Mouse (Mus musculus) heart, postnatal 0 days (tissue): ENCODE measurements around the gene Ptpn13. TPM values are rescaled to one million over a fixed set of nuclear protein-coding genes. Genes with fewer than 3 reads are reported as not detected.

Source experiments
- ATAC-seq: fragments of 200-750 bp; cut with Nextera tagmentation; 2 replicates; pipeline ENCODE4 v1.8.0; 2017; ENCODE audit warnings: low read depth, moderate number of reproducible peaks, moderate library complexity; ENCODE audit not compliant: insufficient read depth
- DNase-seq: peaks from one replicate; pipeline ENCODE4 v3.0.0-alpha.2; 2016; ENCODE audit warnings: low spot score
- H3K27ac ChIP-seq: fragments of 300-500 bp; sonication (generic); 2 replicates; pipeline ENCODE4 v1.5.1; 2014; ENCODE audit warnings: low read depth, mild to moderate bottlenecking
- H3K27me3 ChIP-seq: fragments of 300-500 bp; sonication (generic); 2 replicates; pipeline ENCODE4 v1.6.1; 2014; ENCODE audit warnings: low read length, mixed read lengths; ENCODE audit not compliant: control insufficient read depth, insufficient read depth
- H3K36me3 ChIP-seq: fragments of 300-500 bp; sonication (generic); replicated peaks from 2 replicates; pipeline ENCODE4 v1.6.1; 2014; ENCODE audit warnings: low read length, mixed read lengths; ENCODE audit not compliant: control insufficient read depth, insufficient read depth
- H3K4me1 ChIP-seq: fragments of 300-500 bp; sonication (generic); 2 replicates; pipeline ENCODE4 v1.6.1; 2014; ENCODE audit warnings: antibody characterized with exemption; ENCODE audit not compliant: control insufficient read depth, insufficient read depth
- H3K4me2 ChIP-seq: fragments of 300-500 bp; sonication (generic); 2 replicates; pipeline ENCODE4 v1.6.1; 2014; ENCODE audit warnings: low read depth, mild to moderate bottlenecking, low read length, moderate library complexity
- H3K4me3 ChIP-seq: fragments of 300-500 bp; sonication (generic); 2 replicates; pipeline ENCODE4 v1.5.1; 2014; ENCODE audit warnings: low read depth, low read length
- H3K9ac ChIP-seq: fragments of 300-500 bp; sonication (generic); replicated peaks from 2 replicates; pipeline ENCODE4 v1.6.1; 2014; ENCODE audit warnings: low read depth, low read length, mixed read lengths
- H3K9me3 ChIP-seq: fragments of 300-500 bp; sonication (generic); replicated peaks from 2 replicates; pipeline ENCODE4 v1.6.1; 2016; ENCODE audit warnings: low read length; ENCODE audit not compliant: control insufficient read depth
- CTCF ChIP-seq: IDR thresholded peaks from 2 replicates; pipeline ENCODE4 v1.5.1; 2016; ENCODE audit warnings: antibody characterized with exemption, control low read depth, low read depth
- EP300 ChIP-seq: IDR thresholded peaks from 2 replicates; pipeline ENCODE4 v1.6.1; 2016; ENCODE audit warnings: antibody characterized with exemption, low read depth
- whole genome bisulfite sequencing: fragments of 180-500 bp; shearing (Covaris S2); extraction: QIAGEN DNeasy Blood & Tissue Kit; methylation state at CpG from one replicate; pipeline ENCODE4 v1.1.7; 2014; 5-methylcytosine and 5-hydroxymethylcytosine counted together
- polyA plus RNA-seq: library from polyadenylated mRNA; unstranded; fragments of >200 nt; fragmentation: Nextera tagmentation; extraction: Ambion mirVana; gene quantifications from 2 replicates; pipeline ENCODE4 v1.2.1, GENCODE M21; 2015
- total RNA-seq: library from RNA; depleted of rRNA; stranded (reverse); fragments of >200 nt; gene quantifications from 2 replicates; pipeline ENCODE4 v1.2.3, GENCODE M21; 2014; ENCODE audit warnings: low replicate concordance

The Ptpn13 gene
- total and polyA plus RNA-seq, 2 experiments from 2014 or later: 2.3 to 14.3 TPM

GRCm38 (mm10) chr5:103532841-103533390, 107.9 kb downstream of the Ptpn13 start:
- Histone ChIP-seq H3K4me2 (no peak overlapping the region), H3K27me3 (no peaks in the 10 kb centered on the region), H3K36me3 (peaks cover 10% of the 10 kb centered on the region), H3K4me1 (no peaks in the 10 kb centered on the region), H3K4me3 (no peak overlapping the region), H3K9ac (no peak overlapping the region), H3K27ac (no peak overlapping the region), H3K9me3 (no peaks in the 10 kb centered on the region)
- no peak for ATAC-seq
- TF ChIP-seq EP300: no peak
- 86% methylated on average over 11 of the region's 11 CpGs for WGBS
- no peak for DNase-seq

GRCm38 (mm10) chr5:103534454-103534853, 109.5 kb downstream of the Ptpn13 start:
- Histone ChIP-seq H3K9me3 (no peaks in the 10 kb centered on the region), H3K9ac (no peak overlapping the region), H3K4me1 (no peaks in the 10 kb centered on the region), H3K27ac (no peak overlapping the region), H3K4me2 (no peak overlapping the region), H3K27me3 (no peaks in the 10 kb centered on the region), H3K36me3 (peaks cover 15% of the 10 kb centered on the region), H3K4me3 (no peak overlapping the region)
- no peak for DNase-seq
- ATAC-seq: no peak
- WGBS: 62% methylated on average over 3 of the region's 3 CpGs
- no peak; the same call in 1 of the 2 replicates for TF ChIP-seq CTCF
- TF ChIP-seq EP300: no peak

- H3K4me1 ChIP-seq: no peaks in the 10 kb centered on the region
- H3K4me2 ChIP-seq: no peak overlapping the region
- no peak overlapping the region for H3K27ac ChIP-seq
- peaks cover 18% of the 10 kb centered on the region for H3K36me3 ChIP-seq
- TF ChIP-seq CTCF (no peak), EP300 (no peak)
- DNase-seq: no peak
- 66% methylated on average over 4 of the region's 4 CpGs for WGBS
- H3K9ac ChIP-seq: no peak overlapping the region
- H3K4me3 ChIP-seq: no peak overlapping the region
- no peaks in the 10 kb centered on the region for H3K9me3 ChIP-seq
- no peak for ATAC-seq
- H3K27me3 ChIP-seq: no peaks in the 10 kb centered on the region
Observed at GRCm38 (mm10) chr5:103537429-103537828, 112.4 kb downstream of the Ptpn13 start.

- Histone ChIP-seq H3K27ac (no peak overlapping the region), H3K27me3 (no peaks in the 10 kb centered on the region), H3K9ac (no peak overlapping the region), H3K4me1 (no peaks in the 10 kb centered on the region), H3K4me3 (no peak overlapping the region), H3K36me3 (peaks cover 21% of the 10 kb centered on the region), H3K9me3 (no peaks in the 10 kb centered on the region), H3K4me2 (no peak overlapping the region)
- TF ChIP-seq EP300 (no peak), CTCF (no peak)
- WGBS: 70% methylated on average over 6 of the region's 6 CpGs
- no peak for ATAC-seq
- no peak for DNase-seq
Observed at GRCm38 (mm10) chr5:103540612-103541011, 115.6 kb downstream of the Ptpn13 start.

- H3K27ac ChIP-seq: no peak overlapping the region
- H3K9ac ChIP-seq: no peak overlapping the region
- no peak overlapping the region for H3K4me2 ChIP-seq
- no peak for TF ChIP-seq CTCF
- no peak for TF ChIP-seq EP300
- no peaks in the 10 kb centered on the region for H3K27me3 ChIP-seq
- peaks cover 21% of the 10 kb centered on the region for H3K36me3 ChIP-seq
- H3K4me1 ChIP-seq: no peaks in the 10 kb centered on the region
- no peak overlapping the region for H3K4me3 ChIP-seq
- no peak for DNase-seq
- WGBS: 48% methylated on average over 10 of the region's 10 CpGs
- H3K9me3 ChIP-seq: no peaks in the 10 kb centered on the region
- no peak for ATAC-seq
Observed at GRCm38 (mm10) chr5:103541136-103541535, 116.1 kb downstream of the Ptpn13 start.

GRCm38 (mm10) chr5:103541542-103541941, 116.5 kb downstream of the Ptpn13 start:
- DNase-seq (no peak), ATAC-seq (no peak)
- Histone ChIP-seq H3K36me3 (peaks cover 21% of the 10 kb centered on the region), H3K27me3 (no peaks in the 10 kb centered on the region), H3K9ac (no peak overlapping the region), H3K27ac (no peak overlapping the region), H3K4me3 (no peak overlapping the region), H3K4me2 (no peak overlapping the region), H3K9me3 (no peaks in the 10 kb centered on the region), H3K4me1 (no peaks in the 10 kb centered on the region)
- TF ChIP-seq CTCF (no peak), EP300 (no peak)
- 63% methylated on average over 11 of the region's 11 CpGs for WGBS
